Mouse (Mus musculus): ENCODE results near the gene Fut4. TPM values are rescaled to one million over a fixed set of nuclear protein-coding genes. Genes with fewer than 3 reads are reported as not detected.

Gene Fut4
- under 1 TPM in 1 of 2 experiments, not detected in 1; 0.20 TPM for total RNA-seq (2023)

GRCm38 (mm10) chr9:14752001-14752522, at the start of gene Fut4:
TSS of gene Fut4 (minus strand) at chr9:14752393.

DNA sequence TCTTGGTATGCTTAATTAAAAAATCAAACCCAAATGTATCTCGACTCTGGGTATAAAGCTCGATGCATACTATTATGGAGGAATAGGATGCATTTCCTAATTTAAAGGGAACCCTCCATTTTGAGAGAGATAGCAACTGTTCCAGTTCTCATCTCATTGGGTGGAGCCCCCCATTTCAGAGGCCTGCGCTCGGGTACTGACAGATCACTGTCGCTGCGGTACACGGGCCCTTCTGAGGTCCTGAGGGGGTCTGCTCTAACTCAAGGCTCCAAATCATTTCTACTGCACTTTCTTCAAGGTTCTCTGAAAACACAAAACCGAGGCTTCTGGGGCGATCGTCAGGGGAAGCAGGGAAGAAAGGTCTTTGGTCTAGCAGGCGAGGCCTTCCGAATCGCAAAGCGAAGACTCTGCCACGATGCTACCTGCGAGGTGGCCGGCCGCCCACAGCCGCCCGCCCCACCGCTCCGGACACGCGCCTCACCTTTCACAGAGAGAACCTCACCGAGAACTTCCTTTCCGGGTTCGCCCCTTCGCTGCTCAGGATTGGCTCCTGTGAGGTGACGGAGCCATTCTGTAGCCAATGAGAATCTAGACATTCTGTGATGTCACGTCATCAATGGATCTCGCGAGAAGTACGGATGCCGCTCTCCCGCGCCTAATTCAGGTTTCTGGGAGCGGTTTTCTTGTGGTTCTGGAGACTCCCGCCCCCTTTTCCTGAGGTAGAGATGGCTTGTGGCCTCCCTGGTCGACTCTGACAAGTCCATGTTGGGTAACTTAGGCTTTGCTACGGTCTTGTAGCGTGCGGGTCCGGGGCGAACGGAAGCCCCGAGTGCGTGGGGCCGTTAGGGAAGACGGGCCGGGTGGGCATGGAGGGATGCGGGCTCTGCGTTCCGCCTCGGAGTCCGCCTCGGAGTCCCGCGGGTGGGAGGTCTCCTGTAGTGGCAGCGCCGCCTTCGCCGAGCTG, 32.1 kb upstream of the Fut4 start, which contains the start of the genes Mre11a and Ankrd49:
Gene Mre11a (plus strand): TSS at position 616 of the 964 bp plus-strand sequence.
Gene Ankrd49 (minus strand): TSS at position 818 of the 964 bp plus-strand sequence.

GRCm38 (mm10) chr9:14770803-14771471, 18.7 kb upstream of the Fut4 start, which contains the start of gene 1700012B09Rik:
TSS of gene 1700012B09Rik (minus strand) at chr9:14771030.

DNA sequence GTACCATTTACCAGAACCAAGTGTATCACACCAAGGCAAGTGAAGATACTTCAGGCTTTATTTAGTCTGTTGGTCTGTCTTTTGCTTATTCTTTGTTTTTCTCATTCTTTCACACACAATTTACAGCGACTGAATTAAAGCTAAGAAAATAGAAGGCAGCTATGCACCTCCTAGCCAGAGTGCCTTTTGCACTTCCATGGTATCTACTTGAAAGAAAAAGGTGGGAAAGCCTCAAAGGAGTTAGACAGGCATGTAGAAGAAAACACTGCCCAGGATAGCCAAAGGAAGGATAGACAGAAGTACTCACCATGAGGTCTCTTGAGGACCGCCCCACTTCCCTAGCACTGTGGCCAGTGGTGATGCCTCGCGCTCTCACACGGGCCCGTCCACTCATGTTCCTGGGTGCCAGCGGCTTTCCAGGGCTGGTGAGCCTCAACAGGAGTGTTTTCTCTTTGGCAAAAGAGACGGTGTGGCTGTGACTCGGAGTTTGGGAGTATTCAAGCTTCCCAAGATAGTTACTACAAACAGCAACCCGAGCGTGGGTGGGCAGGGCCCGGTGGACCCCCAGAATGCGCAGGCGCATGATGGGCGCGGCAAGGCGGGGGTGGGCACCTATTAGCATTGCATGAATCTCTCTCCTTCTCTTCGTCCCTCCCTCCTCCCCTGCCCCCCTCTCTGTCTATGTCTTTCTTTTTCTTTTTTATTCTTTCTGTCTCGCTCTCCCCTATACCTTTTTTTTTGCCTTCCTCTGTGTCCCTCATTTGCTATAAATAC, 11.9 kb downstream of the Fut4 start, which contains the start of gene Piwil4:
Gene Piwil4 (minus strand): TSS at position 583 of the 774 bp plus-strand sequence.

Other genes with a start within 250 kb of the Fut4 start
- not detected for gene Amotl1, start 107.3 kb downstream of the Fut4 start, total RNA-seq (2023)
- not detected for gene Piwil4, start 11.7 kb downstream of the Fut4 start, total RNA-seq (2023)
- not detected for gene 1700012B09Rik, start 18.6 kb upstream of the Fut4 start, total RNA-seq (2023)
- gene Mre11a, start 32.3 kb upstream of the Fut4 start, total RNA-seq (2023): 10 to 100 TPM; 34.9 to 50.0 TPM
- 10 to 100 TPM; 26.1 to 27.0 TPM for gene Ankrd49, start 32.5 kb upstream of the Fut4 start, total RNA-seq (2023)
- gene Gpr83, start 107.8 kb upstream of the Fut4 start, total RNA-seq (2023): 1 to 10 TPM; 3.7 to 4.2 TPM
- 10 to 100 TPM; 36.6 to 42.0 TPM for gene Izumo1r, start 151.6 kb upstream of the Fut4 start, total RNA-seq (2023)